Mouse (Mus musculus): ENCODE measurements around the gene Celf6. TPM values are rescaled to one million over a fixed set of nuclear protein-coding genes. Genes with fewer than 3 reads are reported as not detected.

Gene Celf6
- polyA plus RNA-seq, 1 experiment from 2014 or later: 4.4 TPM

DNA sequence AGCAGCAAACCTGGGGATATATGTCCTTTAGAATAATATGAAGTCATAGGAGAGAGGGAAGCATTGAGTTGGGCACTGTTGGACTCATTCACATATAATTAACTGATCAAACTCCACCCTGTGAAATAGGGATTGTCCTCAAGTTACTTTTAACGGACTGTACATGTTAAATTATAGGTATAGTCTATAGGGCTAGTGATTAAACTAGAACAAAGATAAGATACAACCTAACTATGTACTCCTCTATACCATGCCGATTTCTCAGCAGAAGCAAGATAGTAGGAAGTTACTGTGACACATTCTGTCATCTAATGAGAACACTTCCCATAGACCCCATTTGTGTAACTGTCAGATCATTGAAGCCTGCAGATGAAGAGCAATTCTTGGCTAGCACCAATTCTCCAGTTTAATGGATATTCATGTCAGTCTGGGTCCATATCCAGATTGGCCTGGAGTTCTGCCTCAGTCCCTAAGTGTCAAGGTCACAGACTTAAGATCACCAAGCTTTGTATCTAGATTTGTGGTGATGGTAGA lies 76.8 kb downstream of the Celf6 start:
- 95% methylated on average over 2 of the region's 2 CpGs for WGBS
- Histone ChIP-seq H3K4me1 (peaks cover 27% of the 10 kb centered on the region), H3K4me3 (no peak overlapping the region), H3K27me3 (ENCODE audit: low read depth, poor library complexity, severe bottlenecking) (no peaks in the 10 kb centered on the region), H3K27ac (replicated peaks) (no peak overlapping the region), H3K9me3 (replicated peaks) (no peaks in the 10 kb centered on the region), H3K36me3 (peaks cover 37% of the 10 kb centered on the region)
- DNase-seq (ENCODE audit: low spot score): no peak

DNA sequence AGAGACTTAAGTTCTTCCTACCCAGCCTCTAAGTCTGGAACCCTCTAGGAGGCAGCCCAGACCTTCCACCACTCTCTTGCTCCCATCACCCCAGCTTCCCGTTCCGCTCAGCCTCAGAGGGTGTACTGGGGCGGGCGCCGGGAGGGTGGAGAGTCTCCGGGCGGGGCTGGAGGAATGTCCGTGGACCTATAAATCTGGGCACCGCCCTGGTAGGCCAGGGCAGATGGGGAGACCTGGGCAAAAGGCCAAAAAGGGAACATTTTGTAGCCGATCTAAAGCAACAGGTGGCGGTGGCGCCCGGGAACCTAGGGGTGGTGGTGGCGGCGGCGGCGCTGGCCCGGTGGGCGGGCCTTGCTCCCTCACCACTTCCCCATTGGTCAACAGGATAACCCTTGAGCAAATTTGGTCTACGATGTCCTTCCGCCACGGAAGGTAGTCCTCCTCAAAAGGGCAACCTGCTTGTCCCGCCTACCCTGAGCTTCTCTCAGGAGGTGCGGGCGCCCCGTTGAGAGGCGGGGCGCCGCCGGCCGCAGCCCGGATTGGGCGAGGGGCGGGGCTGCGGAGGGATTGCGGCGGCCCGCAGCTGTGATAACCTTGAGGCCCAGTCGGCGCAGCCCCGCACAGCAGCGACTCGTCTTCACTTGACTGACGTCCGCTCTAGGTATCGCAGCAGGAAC lies 78.4 kb downstream of the Celf6 start, which contains the start of gene Pkm:
Gene Pkm, plus strand, starts transcription at position 411 of the 677 bp plus-strand sequence.
- no peaks in the 10 kb centered on the region for H3K9me3 ChIP-seq (replicated peaks)
- no peaks in the 10 kb centered on the region for H3K27me3 ChIP-seq (ENCODE audit: low read depth, poor library complexity, severe bottlenecking)
- H3K4me1 ChIP-seq: peaks cover 42% of the 10 kb centered on the region
- under 1% methylated on average over 46 of the region's 46 CpGs for WGBS
- H3K36me3 ChIP-seq: peaks cover 37% of the 10 kb centered on the region
- peak within 1 kb of the TSS; percentile 100 for H3K27ac ChIP-seq (replicated peaks)
- peak; percentile 98 for DNase-seq (ENCODE audit: low spot score)
- peak within 1 kb of the TSS; percentile 92 for H3K4me3 ChIP-seq

Other genes starting within 250 kb of the Celf6 start
- 22.6 and 22.8 TPM in 2 replicates for gene Bbs4, start 224.4 kb upstream of the Celf6 start, polyA plus RNA-seq (2016; fragmentation: Nextera tagmentation; extraction: Ambion mirVana)
- gene Arih1, start 91.3 kb upstream of the Celf6 start, polyA plus RNA-seq (2016; fragmentation: Nextera tagmentation; extraction: Ambion mirVana): 14.1 and 14.4 TPM in 2 replicates
- 50.4 and 51.2 TPM in 2 replicates for gene Hexa, start 38.4 kb upstream of the Celf6 start, polyA plus RNA-seq (2016; fragmentation: Nextera tagmentation; extraction: Ambion mirVana)
- gene Tmem202, start 38.1 kb upstream of the Celf6 start, polyA plus RNA-seq (2016; fragmentation: Nextera tagmentation; extraction: Ambion mirVana): 0.09 and 0.12 TPM in 2 replicates
- gene Parp6, start 39.4 kb downstream of the Celf6 start, polyA plus RNA-seq (2016; fragmentation: Nextera tagmentation; extraction: Ambion mirVana): 46.5 and 70.8 TPM in 2 replicates
- gene Pkm, start 78.5 kb downstream of the Celf6 start, polyA plus RNA-seq (2016; fragmentation: Nextera tagmentation; extraction: Ambion mirVana): 2,767 and 3,271 TPM in 2 replicates
- 0.11 and 0.14 TPM in 2 replicates for gene Gramd2, start 102.2 kb downstream of the Celf6 start, polyA plus RNA-seq (2016; fragmentation: Nextera tagmentation; extraction: Ambion mirVana)
- gene Senp8, start 172.8 kb downstream of the Celf6 start, polyA plus RNA-seq (2016; fragmentation: Nextera tagmentation; extraction: Ambion mirVana): 21.7 and 22.0 TPM in 2 replicates
- 10.4 and 12.6 TPM in 2 replicates for gene Myo9a, start 173.0 kb downstream of the Celf6 start, polyA plus RNA-seq (2016; fragmentation: Nextera tagmentation; extraction: Ambion mirVana)

All from midbrain, embryonic 10.5 days (tissue).